Mouse (Mus musculus) ES-E14 (cell line): ENCODE measurements at regions not wholly inside any gene's neighbourhood (a gene's known extent, or its start where the extent isn't known, plus 50 kb on each side); places are given as distances from the start of the nearest gene placed in this dataset.

Source experiments
- DNase-seq: peaks from one replicate; pipeline ENCODE4 v3.0.0-alpha.2; 2013; ENCODE audit warnings: low read depth, low spot score
- H3K27ac ChIP-seq: 2 replicates; pipeline ENCODE4 v1.5.1; 2012; ENCODE audit warnings: low read depth, mild to moderate bottlenecking, low read length, moderate library complexity, mixed read lengths; ENCODE audit not compliant: poor library complexity, insufficient read depth, severe bottlenecking
- H3K36me3 ChIP-seq: 2 replicates; pipeline ENCODE4 v1.6.1; 2012; ENCODE audit warnings: mild to moderate bottlenecking, low read length, moderate library complexity, mixed read lengths; ENCODE audit not compliant: control insufficient read depth, poor library complexity, insufficient read depth, severe bottlenecking
- H3K4me1 ChIP-seq, 2 experiments: fragments of 150-350 bp in 1 of 2; sonication (generic) in 1 of 2; 2 replicates each; pipeline ENCODE4 v1.6.1; 2012; ENCODE audit warnings: low read length in 2 of 2, mild to moderate bottlenecking in 1 of 2, mixed read lengths in 1 of 2; ENCODE audit not compliant: control insufficient read depth in 2 of 2, insufficient read depth in 2 of 2, poor library complexity in 1 of 2
- H3K4me3 ChIP-seq, 2 experiments: fragments of 150-350 bp in 1 of 2; sonication (generic) in 1 of 2; 2 replicates each; pipeline ENCODE4 v1.5.1; 2012; ENCODE audit warnings: low read length in 2 of 2, low read depth in 1 of 2, mild to moderate bottlenecking in 1 of 2, mixed read lengths in 1 of 2; ENCODE audit not compliant: insufficient read depth in 1 of 2, poor library complexity in 1 of 2, severe bottlenecking in 1 of 2
- H3K9ac ChIP-seq: 2 replicates; pipeline ENCODE4 v1.6.1; 2012; ENCODE audit warnings: low read depth, mild to moderate bottlenecking, low read length, mixed read lengths; ENCODE audit not compliant: poor library complexity, insufficient read depth, severe bottlenecking
- H3K9me3 ChIP-seq: fragments of 150-350 bp; sonication (generic); 2 replicates; pipeline ENCODE4 v1.6.1; 2012; ENCODE audit warnings: low read depth, mild to moderate bottlenecking, low read length; ENCODE audit not compliant: control insufficient read depth, insufficient read depth
- CHD2 ChIP-seq: IDR thresholded peaks from 2 replicates; pipeline ENCODE4 v1.6.1; 2014; ENCODE audit warnings: mild to moderate bottlenecking, low read depth, low read length, inconsistent platforms
- HCFC1 ChIP-seq: IDR thresholded peaks from 2 replicates; pipeline ENCODE4 v1.6.1; 2012; ENCODE audit warnings: low read length, inconsistent platforms, borderline replicate concordance; ENCODE audit not compliant: insufficient read depth
- MAFK ChIP-seq: IDR thresholded peaks from 2 replicates; pipeline ENCODE4 v1.6.1; 2014; ENCODE audit warnings: mild to moderate bottlenecking, low read depth, low read length, inconsistent platforms; ENCODE audit not compliant: insufficient read depth
- ZC3H11A ChIP-seq: IDR thresholded peaks from 2 replicates; pipeline ENCODE4 v1.6.1; 2012; ENCODE audit warnings: low read depth, mild to moderate bottlenecking, inconsistent platforms, low read length, borderline replicate concordance
- ZNF384 ChIP-seq: IDR thresholded peaks from 2 replicates; pipeline ENCODE4 v1.6.1; 2012; ENCODE audit warnings: low read depth, low read length, inconsistent platforms
- in situ Hi-C, 2 experiments: fragments of 600-800 bp; cut with MboI; formaldehyde crosslinking; loops; one replicate each; pipeline ENCODE4 v1.15.1; 2025; ENCODE audit warnings: low sequenced_read_pairs in 2 of 2, inconsistent platforms in 1 of 2; ENCODE audit not compliant: unreplicated experiment in 2 of 2

DNA sequence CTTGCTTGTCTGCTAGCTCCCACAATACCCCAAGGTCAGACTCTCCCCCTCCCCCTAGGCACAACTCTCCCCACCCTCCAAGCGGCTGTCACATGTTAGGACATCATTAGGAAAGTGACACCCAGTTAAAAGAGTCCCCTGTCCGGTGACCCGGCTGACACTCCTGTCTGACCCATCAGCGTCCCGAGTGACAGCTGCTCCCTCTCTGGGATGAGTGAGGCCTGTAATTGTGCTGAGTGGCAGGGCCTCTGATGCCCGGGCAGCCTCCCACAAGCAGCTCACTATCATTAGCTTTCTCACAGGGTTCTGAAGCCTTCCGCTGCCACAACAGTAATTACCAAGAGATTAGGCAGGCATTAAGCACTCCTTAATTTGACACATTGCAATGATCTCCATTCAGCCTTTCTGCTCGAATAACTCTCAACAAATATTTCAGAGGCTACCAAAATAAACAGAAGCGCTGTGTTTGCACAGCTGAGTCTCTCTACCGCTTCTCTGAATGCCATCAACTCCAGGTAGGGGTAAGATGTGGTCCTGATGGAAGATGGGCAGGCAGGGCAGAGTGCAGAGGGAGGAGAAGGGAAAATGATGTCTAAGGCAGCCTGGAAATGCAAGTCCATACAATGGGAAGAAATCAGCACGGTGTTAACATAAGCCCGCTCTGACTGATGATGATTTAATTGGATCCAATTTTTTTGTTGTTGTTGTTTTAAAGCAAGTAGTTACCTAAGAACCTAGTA is 352.6 kb downstream of the Gm45692 start:
- in situ Hi-C loops, result no loop called here
- H3K4me3 ChIP-seq, result no peak overlapping the region
- no peaks in the 10 kb centered on the region for H3K9me3 ChIP-seq
- no peaks in the 10 kb centered on the region for H3K4me1 ChIP-seq
- TF ChIP-seq ZNF384 (no peak), HCFC1 (no peak), ZC3H11A (no peak), MAFK (no peak), CHD2 (no peak)
- DNase-seq, result no peak
- no peak overlapping the region for H3K27ac ChIP-seq
- no peak overlapping the region for H3K9ac ChIP-seq
- no peaks in the 10 kb centered on the region for H3K36me3 ChIP-seq

DNA sequence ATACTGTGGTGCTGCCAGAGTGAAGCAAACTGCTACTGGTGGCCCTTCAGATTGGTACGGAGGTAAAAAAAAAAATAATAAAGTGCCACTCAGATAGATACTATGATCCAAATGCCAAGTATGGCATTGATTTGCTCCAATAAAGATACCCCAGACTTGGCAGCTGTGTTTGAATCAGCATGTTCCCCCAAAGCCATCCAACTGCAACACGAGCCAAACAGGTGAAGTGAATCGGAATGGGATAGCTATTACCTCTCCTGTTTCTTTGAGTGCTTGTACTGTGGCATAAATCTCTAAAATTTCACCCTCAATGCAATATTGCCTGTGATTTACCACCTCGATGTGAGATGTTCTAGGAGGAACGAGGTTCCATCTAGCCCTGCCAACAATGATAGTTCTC is 365.4 kb downstream of the Gm45692 start:
- H3K27ac ChIP-seq, result no peak overlapping the region
- H3K4me1 ChIP-seq, result no peaks in the 10 kb centered on the region
- H3K4me3 ChIP-seq, result no peak overlapping the region
- H3K9me3 ChIP-seq, result no peaks in the 10 kb centered on the region
- TF ChIP-seq CHD2 (no peak), ZC3H11A (no peak), ZNF384 (no peak), MAFK (no peak), HCFC1 (no peak)
- H3K36me3 ChIP-seq, result no peaks in the 10 kb centered on the region
- in situ Hi-C loops, result no loop called here
- DNase-seq, result no peak
- H3K9ac ChIP-seq, result no peak overlapping the region

DNA sequence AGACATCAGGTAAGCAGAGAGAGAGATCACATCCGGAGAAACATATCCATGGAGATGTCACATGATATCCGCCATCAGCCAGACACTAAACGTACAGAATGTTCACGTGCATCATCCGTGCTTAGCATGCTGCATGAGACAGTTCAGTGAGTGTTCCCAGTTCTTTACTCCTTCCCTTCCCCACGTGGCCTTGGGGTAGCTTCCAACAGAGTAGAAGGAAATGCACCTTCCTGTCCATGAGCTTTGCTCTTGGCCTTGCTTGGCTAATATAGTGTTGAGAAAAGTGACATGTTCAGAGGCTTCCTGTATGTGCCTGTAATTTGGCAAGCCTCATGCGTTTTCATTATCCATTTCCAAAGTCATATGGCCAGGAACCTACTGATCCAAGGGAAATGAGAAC is 368.5 kb downstream of the Gm45692 start:
- no peak for TF ChIP-seq ZNF384
- no peak for TF ChIP-seq HCFC1
- no peak for TF ChIP-seq ZC3H11A
- no peak for TF ChIP-seq CHD2
- TF ChIP-seq MAFK, result no peak
- no peaks in the 10 kb centered on the region for H3K36me3 ChIP-seq
- H3K4me3 ChIP-seq, result no peak overlapping the region
- H3K27ac ChIP-seq, result no peak overlapping the region
- H3K9me3 ChIP-seq, result no peaks in the 10 kb centered on the region
- DNase-seq, result no peak
- in situ Hi-C loops, result no loop called here
- H3K9ac ChIP-seq, result no peak overlapping the region
- no peaks in the 10 kb centered on the region for H3K4me1 ChIP-seq

DNA sequence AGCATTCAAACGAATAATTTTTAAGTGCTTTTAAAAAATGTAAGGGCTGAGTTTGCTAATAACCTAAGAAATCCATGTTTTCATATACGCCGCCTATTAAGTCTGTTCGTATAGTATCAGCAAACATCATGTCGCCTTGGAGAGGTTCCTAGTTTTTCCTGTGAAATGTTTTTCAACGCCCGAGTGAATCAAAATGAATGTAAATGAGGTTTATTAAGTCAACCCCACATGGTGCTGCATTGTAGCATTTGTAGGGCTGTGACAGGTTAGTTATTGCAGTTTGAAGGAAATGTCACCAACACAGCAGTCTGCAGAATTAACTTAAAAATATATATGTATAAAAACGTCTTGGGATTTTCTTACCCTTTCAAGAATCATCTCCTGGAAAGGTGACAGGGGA is 369.3 kb downstream of the Gm45692 start:
- Histone ChIP-seq H3K4me1 (no peaks in the 10 kb centered on the region), H3K9ac (no peak overlapping the region), H3K27ac (no peak overlapping the region), H3K9me3 (no peaks in the 10 kb centered on the region), H3K4me3 (no peak overlapping the region), H3K36me3 (no peaks in the 10 kb centered on the region)
- no peak for TF ChIP-seq ZC3H11A
- TF ChIP-seq ZNF384, result no peak
- in situ Hi-C loops, result no loop called here
- DNase-seq, result no peak

DNA sequence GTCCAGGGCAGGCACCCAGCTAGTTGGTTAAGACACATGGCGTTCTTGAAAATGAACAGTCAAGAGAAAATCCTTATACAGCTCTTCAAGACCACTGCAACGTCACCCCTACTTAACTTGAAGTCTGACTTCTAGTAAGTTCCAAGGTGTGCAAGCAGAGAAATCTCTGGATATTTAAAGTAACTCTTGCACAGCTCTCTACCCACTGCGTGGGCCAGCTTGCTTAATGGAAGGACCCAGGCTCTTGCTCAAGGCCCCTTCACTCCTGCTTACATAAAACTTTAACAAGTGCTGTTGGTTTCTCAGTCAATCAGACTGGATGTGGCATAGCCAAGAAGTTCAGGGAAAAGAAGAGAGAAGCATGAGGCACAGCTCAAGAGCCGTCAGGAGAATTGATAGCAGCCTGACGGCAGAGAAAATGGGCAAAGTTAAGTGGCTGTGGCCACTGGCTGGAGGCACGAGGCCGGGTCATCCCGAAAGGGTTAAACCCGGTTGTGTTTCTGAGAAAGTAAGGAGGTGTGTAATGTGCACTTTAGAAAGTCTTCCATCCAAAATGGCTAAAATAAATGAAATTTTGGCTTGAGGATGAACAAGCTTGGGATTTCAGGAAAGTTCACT is 382.0 kb downstream of the Gm45692 start:
- no peak overlapping the region for H3K27ac ChIP-seq
- H3K36me3 ChIP-seq, result no peaks in the 10 kb centered on the region
- in situ Hi-C loops, result no loop called here
- H3K4me3 ChIP-seq, result no peak overlapping the region
- no peaks in the 10 kb centered on the region for H3K9me3 ChIP-seq
- no peak for DNase-seq
- no peaks in the 10 kb centered on the region for H3K4me1 ChIP-seq
- no peak overlapping the region for H3K9ac ChIP-seq
- TF ChIP-seq HCFC1 (no peak), ZNF384 (no peak), CHD2 (no peak), MAFK (no peak), ZC3H11A (no peak)
